Mouse (Mus musculus): ENCODE measurements around the gene H2al1b.

- no peak for TF ChIP-seq POLR2A (IDR thresholded peaks at IDR 0.05; ENCODE audit: control insufficient read depth, extremely low read depth, insufficient read depth, low read length, poor library complexity)
- TF ChIP-seq CTCF (IDR thresholded peaks at IDR 0.05; ENCODE audit: borderline replicate concordance, control insufficient read depth, extremely low read depth, insufficient read depth, low read length, poor library complexity): no peak
These were observed 46.5 kb upstream of the H2al1b start for GRCm38 (mm10) chrX:11255564-11256360.
